Mouse (Mus musculus) thymus, adult 2 months (tissue): ENCODE measurements around the gene Kirrel3.

Source experiments
- CTCF ChIP-seq: fragments of 200-500 bp; IDR thresholded peaks from 2 replicates; pipeline ENCODE4 v1.5.1; 2012; ENCODE audit warnings: mild to moderate bottlenecking, control low read depth, low read length, moderate library complexity, borderline replicate concordance; ENCODE audit not compliant: control insufficient read depth, poor library complexity, insufficient read depth; ENCODE audit errors: extremely low read depth
- POLR2A ChIP-seq: fragments of 200-500 bp; IDR thresholded peaks from 2 replicates; pipeline ENCODE4 v1.6.1; 2012; ENCODE audit warnings: mild to moderate bottlenecking, low read length, control low read depth, moderate library complexity; ENCODE audit not compliant: control insufficient read depth, poor library complexity, insufficient read depth; ENCODE audit errors: extremely low read depth

DNA sequence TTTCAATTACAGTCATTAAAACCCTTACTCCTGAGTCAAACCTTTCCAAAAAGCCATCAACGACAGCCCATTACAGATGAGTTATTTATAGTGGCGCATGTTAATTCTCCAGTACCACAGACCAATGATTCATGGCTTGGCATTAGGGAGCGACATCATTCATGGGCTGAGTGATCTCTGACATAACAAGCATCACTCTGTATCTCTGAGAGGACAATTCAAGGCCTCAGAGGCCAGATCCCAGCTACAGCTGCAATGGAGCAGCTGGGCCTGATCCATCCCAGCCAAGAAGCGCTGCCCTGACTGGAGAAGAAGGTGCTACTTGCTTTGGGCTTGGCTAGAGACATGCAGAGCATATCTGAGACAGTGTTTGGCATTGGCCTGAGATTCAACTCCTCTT, 37.2 kb upstream of the Kirrel3 start:
- no peak for TF ChIP-seq POLR2A
- no peak for TF ChIP-seq CTCF
